Mouse (Mus musculus): Measurements from ENCODE around the gene Rtn3. TPM values are rescaled to one million over a fixed set of nuclear protein-coding genes. Genes with fewer than 3 reads are reported as not detected.

Rtn3 gene
- total RNA-seq (2023; ENCODE audit: inconsistent age) = 46.9 to 56.2 TPM (median 54.3 TPM) in 4 replicates

DNA sequence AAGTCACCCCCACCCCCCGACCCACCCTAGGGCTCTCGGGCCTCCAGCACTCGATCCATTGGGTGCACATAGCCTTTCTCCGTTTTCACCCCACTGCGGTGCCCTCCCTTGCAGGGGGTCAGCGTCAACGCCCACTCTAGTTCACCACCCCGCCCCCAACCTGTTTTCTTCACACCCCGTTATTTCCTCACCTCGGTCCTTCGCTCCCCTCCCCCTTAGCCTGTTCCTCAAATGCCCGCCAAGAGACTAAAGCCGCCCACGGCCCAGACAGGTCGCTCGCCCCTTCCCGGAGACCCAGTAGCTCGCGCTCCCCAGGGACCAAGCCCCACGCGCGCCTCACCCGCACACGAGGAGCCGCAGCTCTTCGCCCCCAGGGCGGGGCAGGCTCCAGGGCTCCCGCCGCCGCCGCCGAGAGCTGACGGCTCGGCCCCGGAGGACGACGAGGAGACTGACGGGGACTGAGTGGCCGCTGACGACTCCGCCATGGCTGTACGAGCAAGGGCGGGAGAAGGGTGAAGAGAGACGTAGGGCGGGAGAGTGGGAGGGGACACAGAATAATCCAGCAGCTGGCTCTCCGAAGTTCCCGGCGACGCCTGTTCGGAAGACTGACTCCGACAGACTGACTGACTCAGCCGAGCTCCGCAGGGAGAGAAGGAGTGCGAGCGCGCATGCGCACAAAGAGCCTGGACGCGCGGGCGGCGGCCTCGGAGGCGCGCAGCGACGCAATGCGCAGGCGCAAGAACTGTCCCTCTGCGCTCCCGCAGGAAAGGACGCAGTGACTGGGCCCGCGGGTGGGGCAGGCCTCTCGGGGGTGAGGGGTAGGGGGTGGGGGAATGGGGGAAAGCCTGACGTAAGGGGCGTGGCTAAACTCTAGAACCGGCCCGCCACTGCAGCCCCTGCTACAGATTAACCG lies at the start of gene Rtn3:
Rtn3 (minus strand) TSS at position 683 of the 913 bp plus-strand sequence.

DNA sequence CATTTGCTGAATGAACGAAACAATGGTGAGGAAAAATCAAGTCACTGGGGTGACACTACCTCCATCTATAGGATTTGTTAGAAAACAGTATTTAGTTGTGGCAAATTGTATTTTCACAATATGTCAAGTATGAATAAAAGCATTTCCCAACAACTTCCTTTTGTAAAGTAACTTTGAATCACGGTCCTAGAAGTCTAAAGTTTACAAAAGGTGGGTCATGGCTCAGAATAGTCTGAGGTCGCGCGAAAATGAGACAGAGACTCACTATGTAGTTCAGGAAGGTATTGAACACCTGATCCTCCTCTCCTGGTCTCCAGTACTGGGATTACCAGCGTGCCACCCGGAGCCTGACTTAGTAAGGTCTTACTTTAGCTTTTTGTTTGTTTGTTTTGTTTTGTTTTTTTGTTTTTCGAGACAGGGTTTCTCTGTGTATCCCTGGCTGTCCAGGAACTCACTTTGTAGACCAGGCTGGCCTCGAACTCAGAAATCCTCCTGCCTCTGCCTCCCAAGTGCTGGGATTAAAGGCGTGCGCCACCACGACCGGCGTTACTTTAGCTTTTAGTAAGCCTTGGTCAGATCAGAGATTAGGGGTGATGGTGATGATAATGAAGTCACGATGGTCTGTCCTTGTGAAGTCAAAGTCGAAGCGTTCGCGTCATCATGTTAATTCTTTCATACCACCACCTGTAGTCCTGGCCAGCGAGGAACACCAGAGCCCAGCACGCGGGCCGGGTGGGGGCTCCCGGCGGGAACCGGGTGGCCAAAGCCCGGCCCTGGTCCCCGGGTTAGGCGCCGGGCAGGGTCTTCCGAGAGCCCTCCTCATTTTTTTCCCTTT lies 10.5 kb upstream of the Rtn3 start, which contains the start of gene Atl3:
Atl3 (plus strand) TSS at position 689 of the 835 bp plus-strand sequence.

DNA sequence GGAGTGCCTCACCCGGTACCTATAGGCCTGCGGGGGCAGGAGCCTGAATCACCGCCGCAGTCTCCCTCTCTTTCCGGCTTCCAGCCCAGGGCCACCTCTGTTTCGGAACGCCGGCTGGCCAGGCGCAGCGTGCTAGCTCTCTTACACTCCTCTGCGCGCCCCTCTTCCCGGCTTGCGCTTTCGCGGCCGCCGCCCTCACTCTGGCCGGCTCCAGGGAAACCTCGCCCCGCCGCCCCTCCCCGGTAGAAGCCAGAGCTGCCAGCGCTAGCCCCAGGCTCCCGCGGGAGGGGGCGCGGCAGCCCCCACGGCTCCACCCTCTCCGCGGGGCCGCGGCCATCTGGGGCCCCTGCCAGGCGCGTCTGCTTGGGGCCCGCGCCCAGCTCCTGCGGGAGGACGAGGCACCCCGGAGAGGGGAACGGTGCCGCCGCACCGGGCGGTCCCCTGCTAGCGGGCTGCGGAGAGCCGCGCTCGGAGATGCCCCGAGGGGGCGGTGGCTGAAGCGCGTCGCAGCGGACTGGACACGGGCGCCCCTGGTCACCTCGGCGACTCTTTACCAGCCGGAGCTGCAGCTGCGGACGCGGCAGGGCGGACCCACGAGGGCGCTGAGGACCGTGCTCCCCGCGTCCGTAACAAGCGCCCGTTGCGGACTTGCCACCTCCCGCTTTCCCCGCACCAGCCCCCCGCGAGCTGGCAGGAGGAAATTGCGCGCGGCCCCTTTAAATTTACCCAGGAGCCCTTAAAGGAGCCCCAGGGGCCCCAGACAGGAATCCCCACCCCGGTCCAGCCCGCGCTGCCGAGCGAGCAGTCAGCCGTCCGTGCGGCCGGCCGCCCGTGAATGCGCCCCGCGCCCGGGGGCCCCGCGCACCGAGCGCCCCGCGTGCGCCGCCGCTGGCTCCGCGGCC lies 66.0 kb downstream of the Rtn3 start, which contains the start of gene 2700081O15Rik:
2700081O15Rik (plus strand) TSS at position 792 of the 902 bp plus-strand sequence.

DNA sequence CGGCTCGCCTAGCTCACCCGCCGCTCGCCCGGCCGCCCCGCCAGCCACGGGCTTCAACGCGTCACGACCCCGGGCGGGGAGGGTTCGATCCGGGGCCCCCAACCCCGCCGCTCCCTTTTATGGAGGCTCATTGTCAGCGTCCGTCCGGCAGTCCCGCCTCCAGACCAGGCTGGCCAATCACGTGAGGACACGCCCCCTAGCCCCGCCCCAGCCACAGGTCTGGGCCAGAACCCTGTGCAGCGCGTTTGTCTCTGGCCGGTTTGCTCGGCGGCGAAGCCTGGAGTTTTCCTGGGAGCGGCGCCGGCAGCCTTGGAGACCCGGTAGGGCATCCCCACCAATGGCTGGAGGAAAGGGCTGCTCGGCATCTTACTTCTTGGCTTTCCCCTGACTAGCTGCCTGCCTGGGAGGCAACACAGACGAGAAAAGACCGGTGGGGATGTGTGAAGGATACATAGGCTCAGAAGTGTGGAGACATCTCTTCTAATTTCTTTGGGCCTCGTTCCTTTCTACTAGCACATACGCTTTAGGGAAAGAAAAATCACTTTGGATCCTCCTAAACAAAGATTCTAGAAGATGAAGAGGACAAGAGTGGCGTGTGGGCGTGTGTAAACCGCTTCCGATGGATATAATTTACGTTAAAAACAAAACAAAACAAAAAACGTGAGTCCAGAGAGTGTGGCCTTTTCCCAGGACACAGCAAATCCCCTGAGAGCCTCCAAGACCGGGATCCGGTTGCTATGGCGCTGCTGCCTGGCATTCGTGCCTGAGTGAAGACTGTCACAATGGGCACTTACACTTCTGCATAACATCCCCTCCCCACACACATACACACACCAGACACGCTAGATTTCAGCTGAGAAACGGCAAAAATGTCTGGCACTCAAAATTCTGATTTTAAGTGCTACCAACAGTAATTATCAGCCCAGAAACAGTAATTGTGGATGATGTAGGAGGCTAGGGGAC lies 99.9 kb downstream of the Rtn3 start, which contains the start of gene Spindoc:
Spindoc (minus strand) TSS at position 92 of the 963 bp plus-strand sequence.

Other genes starting within 250 kb of the Rtn3 start
- gene Naa40, start 242.1 kb downstream of the Rtn3 start, total RNA-seq (2023; ENCODE audit: inconsistent age) = 55.8 to 56.6 TPM (median 56.2 TPM) in 4 replicates
- 1.5 to 2.8 TPM (median 2.2 TPM) in 4 replicates for gene Rcor2, start 216.0 kb downstream of the Rtn3 start, total RNA-seq (2023; ENCODE audit: inconsistent age)
- gene Mark2, start 141.4 kb downstream of the Rtn3 start, total RNA-seq (2023; ENCODE audit: inconsistent age) = 213 to 229 TPM (median 218 TPM) in 4 replicates
- 15.8 to 27.1 TPM (median 19.5 TPM) in 4 replicates for gene Spindoc, start 100.3 kb downstream of the Rtn3 start, total RNA-seq (2023; ENCODE audit: inconsistent age)
- 7.5 to 11.8 TPM (median 9.5 TPM) in 4 replicates for gene 2700081O15Rik, start 65.7 kb downstream of the Rtn3 start, total RNA-seq (2023; ENCODE audit: inconsistent age)
- gene Atl3, start 10.8 kb upstream of the Rtn3 start, total RNA-seq (2023; ENCODE audit: inconsistent age) = 52.2 to 57.1 TPM (median 55.0 TPM) in 4 replicates
- gene Pla2g16, start 74.2 kb upstream of the Rtn3 start, total RNA-seq (2023; ENCODE audit: inconsistent age) = 14.2 to 15.5 TPM (median 15.1 TPM) in 4 replicates
- gene Lgals12, start 123.9 kb upstream of the Rtn3 start, total RNA-seq (2023; ENCODE audit: inconsistent age) = not detected in 4 replicates
- not detected in 4 replicates for gene Hrasls5, start 129.3 kb upstream of the Rtn3 start, total RNA-seq (2023; ENCODE audit: inconsistent age)
- gene Slc22a19, start 228.0 kb upstream of the Rtn3 start, total RNA-seq (2023; ENCODE audit: inconsistent age) = not detected in 4 replicates

Data from B cell, adult (primary cell).